Mouse (Mus musculus) liver, adult 2 months (tissue): ENCODE data around the gene Cldn15.

Experiments
- CTCF ChIP-seq: fragments of 200-500 bp; IDR thresholded peaks from 2 replicates; pipeline ENCODE4 v1.5.1; 2011; ENCODE audit warnings: low read depth, low read length, control low read depth
- POLR2A ChIP-seq: fragments of 200-500 bp; IDR thresholded peaks from 2 replicates; pipeline ENCODE4 v1.6.1; 2011; ENCODE audit warnings: low read length, control low read depth; ENCODE audit not compliant: insufficient read depth; ENCODE audit errors: extremely low read depth

- TF ChIP-seq CTCF (no peak), POLR2A (no peak)
Observed at GRCm38 (mm10) chr5:136973670-136974069, 7.3 kb downstream of the Cldn15 start.
